Mouse (Mus musculus): ENCODE data around the gene Clba1.

- TF ChIP-seq ZC3H11A (IDR thresholded peaks at IDR 0.05; ENCODE audit: borderline replicate concordance, low read depth, low read length) (no peak), MAFK (IDR thresholded peaks at IDR 0.05; ENCODE audit: insufficient read depth, low read depth, low read length) (no peak), ZNF384 (IDR thresholded peaks at IDR 0.05; ENCODE audit: low read depth, low read length) (no peak), HCFC1 (IDR thresholded peaks at IDR 0.05; ENCODE audit: borderline replicate concordance, insufficient read depth, low read length) (no peak), CHD2 (IDR thresholded peaks at IDR 0.05; ENCODE audit: low read depth, low read length) (no peak)
These were observed 10.0 kb upstream of the Clba1 start for GRCm38 (mm10) chr12:112798716-112799115.
